Mouse (Mus musculus) limb, embryonic 14.5 days (tissue): Measurements from ENCODE around the gene Stard3. TPM values are rescaled to one million over a fixed set of nuclear protein-coding genes. Genes with fewer than 3 reads are reported as not detected.
A peak's percentile ranks its signal among the peaks of the same experiment; 100 is the strongest.

Source experiments
- ATAC-seq: fragments of 200-750 bp; cut with Nextera tagmentation; 2 replicates; pipeline ENCODE4 v1.8.0; 2017; ENCODE audit warnings: low read depth, moderate number of reproducible peaks, moderate TSS enrichment; ENCODE audit not compliant: low FRiP score
- DNase-seq: peaks from one replicate; pipeline ENCODE4 v3.0.0-alpha.2; 2015; ENCODE audit warnings: low spot score
- H3K27ac ChIP-seq: fragments of 300-500 bp; sonication (generic); replicated peaks from 2 replicates; pipeline ENCODE4 v1.5.1; 2014; ENCODE audit warnings: low read depth, mild to moderate bottlenecking, low read length, moderate library complexity, mixed read lengths
- H3K27me3 ChIP-seq: fragments of 300-500 bp; sonication (generic); 2 replicates; pipeline ENCODE4 v1.6.1; 2014; ENCODE audit warnings: low read length, mixed read lengths; ENCODE audit not compliant: control insufficient read depth, insufficient read depth
- H3K36me3 ChIP-seq: fragments of 300-500 bp; sonication (generic); 2 replicates; pipeline ENCODE4 v1.6.1; 2014; ENCODE audit warnings: mild to moderate bottlenecking, low read length, moderate library complexity, mixed read lengths; ENCODE audit not compliant: control insufficient read depth, insufficient read depth
- H3K4me1 ChIP-seq: fragments of 300-500 bp; sonication (generic); 2 replicates; pipeline ENCODE4 v1.6.1; 2014; ENCODE audit warnings: antibody characterized with exemption, low read length, mixed read lengths; ENCODE audit not compliant: control insufficient read depth, insufficient read depth
- H3K4me2 ChIP-seq: fragments of 300-500 bp; sonication (generic); replicated peaks from 2 replicates; pipeline ENCODE4 v1.6.1; 2014; ENCODE audit warnings: low read depth, mild to moderate bottlenecking, low read length, moderate library complexity; ENCODE audit not compliant: severe bottlenecking
- H3K4me3 ChIP-seq: fragments of 300-500 bp; sonication (generic); replicated peaks from 2 replicates; pipeline ENCODE4 v1.5.1; 2014; ENCODE audit warnings: low read length
- H3K9ac ChIP-seq: fragments of 300-500 bp; sonication (generic); 2 replicates; pipeline ENCODE4 v1.6.1; 2014; ENCODE audit warnings: mild to moderate bottlenecking, low read depth, low read length, moderate library complexity; ENCODE audit not compliant: severe bottlenecking
- H3K9me3 ChIP-seq: fragments of 300-500 bp; sonication (generic); 2 replicates; pipeline ENCODE4 v1.6.1; 2016; ENCODE audit warnings: low read length; ENCODE audit not compliant: control insufficient read depth
- POLR2A ChIP-seq: fragments of 200-500 bp; IDR thresholded peaks from 2 replicates; pipeline ENCODE4 v1.8.0; 2012; ENCODE audit warnings: inconsistent platforms, mild to moderate bottlenecking, moderate library complexity, borderline replicate concordance; ENCODE audit not compliant: insufficient read depth, insufficient read length; ENCODE audit errors: extremely low read depth
- WGBS: fragments of 180-500 bp; shearing (Covaris S2); extraction: QIAGEN DNeasy Blood & Tissue Kit; methylation state at CpG from one replicate; pipeline ENCODE4 v1.1.7; 2014; 5-methylcytosine and 5-hydroxymethylcytosine counted together
- polyA plus RNA-seq, 2 experiments: library from polyadenylated mRNA; depleted of rRNA in 1 of 2; stranded (reverse) in 1 of 2; unstranded in 1 of 2; fragments of >200 nt; fragmentation: Nextera tagmentation in 1 of 2; extraction: Ambion mirVana in 1 of 2; gene quantifications; 2 replicates each; pipeline versions ENCODE4 v1.2.1 to v1.2.3; 2012 to 2014

The Stard3 gene
- polyA plus RNA-seq, 2 experiments = 36.9 to 78.2 TPM

DNA sequence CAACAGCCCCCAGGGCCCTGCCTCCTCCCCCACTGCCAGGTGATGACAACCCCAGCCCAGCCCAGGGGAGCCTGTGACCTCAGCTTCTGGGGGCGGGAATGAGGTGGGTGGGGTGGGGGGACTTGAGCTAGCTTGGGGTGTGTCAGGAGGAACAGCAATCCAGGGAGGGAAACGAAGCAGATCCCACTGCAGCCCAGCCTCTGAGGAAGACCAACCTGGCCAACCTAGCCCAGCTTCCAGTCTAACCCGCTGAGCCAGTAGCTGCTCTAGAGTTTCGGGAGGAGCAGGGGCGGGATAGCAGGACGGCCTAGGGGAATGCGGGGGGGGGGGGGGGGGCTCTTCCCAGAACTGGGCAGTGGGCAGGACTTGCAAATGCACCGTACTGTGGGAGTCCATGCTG is 33.9 kb downstream of the Stard3 start:
- DNase-seq (no peak), ATAC-seq (no peak)
- Histone ChIP-seq H3K4me1 (peaks cover 10% of the 10 kb centered on the region), H3K4me2 (no peak overlapping the region), H3K27me3 (peaks cover 17% of the 10 kb centered on the region), H3K9ac (no peak overlapping the region), H3K36me3 (no peaks in the 10 kb centered on the region), H3K27ac (no peak overlapping the region), H3K4me3 (no peak overlapping the region), H3K9me3 (no peaks in the 10 kb centered on the region)
- WGBS = 13% methylated on average over 6 of the region's 8 CpGs
- no peak for TF ChIP-seq POLR2A

DNA sequence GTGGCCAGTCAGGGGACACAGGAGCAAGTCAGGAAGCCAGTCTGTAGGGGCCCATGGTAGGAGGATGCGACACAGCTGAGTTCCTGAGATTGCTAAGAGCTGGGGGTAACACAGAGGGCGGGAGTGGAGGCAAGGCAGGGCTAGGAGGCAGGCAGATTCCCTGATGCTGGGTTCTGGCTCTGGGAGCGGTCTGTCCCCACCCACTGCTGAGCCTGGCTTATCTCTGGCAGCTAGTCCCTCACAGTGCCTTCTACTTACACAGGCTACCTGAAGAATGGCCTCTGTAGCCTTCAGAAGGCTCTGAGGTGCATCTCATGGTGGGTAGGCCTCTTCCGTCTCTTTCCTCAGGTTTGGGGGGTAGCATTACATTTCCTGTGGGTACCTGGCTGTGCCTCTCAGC is 34.5 kb downstream of the Stard3 start:
- DNase-seq = no peak
- no peak for TF ChIP-seq POLR2A
- Histone ChIP-seq H3K27ac (no peak overlapping the region), H3K4me1 (peaks cover 10% of the 10 kb centered on the region), H3K4me2 (no peak overlapping the region; the same call in 1 of the 2 replicates), H3K27me3 (peaks cover 11% of the 10 kb centered on the region), H3K36me3 (no peaks in the 10 kb centered on the region), H3K9ac (0 out of 2 replicates have a peak overlapping the region, but pooled peaks have one; percentile 21), H3K9me3 (no peaks in the 10 kb centered on the region), H3K4me3 (no peak overlapping the region)
- ATAC-seq = no peak
- WGBS = 60% methylated on average over 4 of the region's 4 CpGs

DNA sequence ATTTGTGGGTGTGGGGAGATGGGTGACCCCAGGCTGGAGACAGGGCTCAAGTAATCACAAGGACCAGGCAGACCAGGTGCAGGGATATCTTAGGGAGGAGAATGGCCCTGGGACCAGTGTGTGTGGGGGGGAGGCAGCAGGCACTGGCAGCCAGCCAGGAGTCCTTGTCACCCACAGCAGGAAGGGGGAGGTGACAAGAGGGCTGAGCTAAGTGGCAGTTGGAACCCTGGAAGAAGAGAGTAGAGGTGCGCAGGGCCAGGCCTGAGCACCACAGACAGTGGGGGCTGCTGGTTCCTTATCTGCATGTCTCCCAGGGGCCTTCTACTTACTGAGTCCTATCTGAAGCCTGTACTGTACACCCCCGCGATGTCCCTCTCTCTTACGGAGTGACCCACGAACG is 35.1 kb downstream of the Stard3 start:
- Histone ChIP-seq H3K4me1 (peaks cover 10% of the 10 kb centered on the region), H3K4me2 (no peak overlapping the region), H3K27ac (no peak overlapping the region), H3K9me3 (no peaks in the 10 kb centered on the region), H3K4me3 (no peak overlapping the region), H3K27me3 (peaks cover 4% of the 10 kb centered on the region; the same call in 1 of the 2 replicates), H3K36me3 (no peaks in the 10 kb centered on the region), H3K9ac (0 out of 2 replicates have a peak overlapping the region, but pooled peaks have one; percentile 21)
- 81% methylated on average over 6 of the region's 6 CpGs for WGBS
- no peak for TF ChIP-seq POLR2A
- DNase-seq (peak; percentile 52), ATAC-seq (no peak)

DNA sequence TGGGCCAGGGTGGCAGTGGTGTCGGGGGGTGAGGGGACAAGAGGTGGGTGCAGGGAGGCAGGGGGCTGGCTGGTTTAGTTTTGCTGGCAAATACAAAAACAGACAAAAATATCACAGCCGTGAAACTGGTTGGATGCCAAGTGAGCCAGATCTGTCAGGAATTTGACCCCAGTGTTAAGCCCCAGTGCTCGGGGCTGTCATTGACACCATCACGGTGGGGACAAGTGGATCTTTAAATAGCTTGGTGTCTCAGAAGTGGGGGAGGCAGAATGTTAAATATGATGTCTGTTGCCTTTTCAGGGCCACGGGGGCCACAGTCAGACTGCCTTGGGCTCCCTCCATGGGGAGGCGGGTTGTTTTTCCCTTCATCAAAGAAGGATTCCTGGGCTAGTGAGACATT is 36.1 kb downstream of the Stard3 start:
- Histone ChIP-seq H3K4me2 (no peak overlapping the region), H3K4me3 (no peak overlapping the region), H3K36me3 (no peaks in the 10 kb centered on the region), H3K9ac (peak overlapping the region; percentile 28), H3K27me3 (no peaks in the 10 kb centered on the region; the same call in 1 of the 2 replicates), H3K4me1 (peaks cover 10% of the 10 kb centered on the region), H3K27ac (no peak overlapping the region), H3K9me3 (no peaks in the 10 kb centered on the region)
- DNase-seq = peak; percentile 43
- peak; percentile 13; the same call in 1 of the 2 replicates for ATAC-seq
- no peak for TF ChIP-seq POLR2A
- WGBS = 44% methylated on average over 6 of the region's 6 CpGs

DNA sequence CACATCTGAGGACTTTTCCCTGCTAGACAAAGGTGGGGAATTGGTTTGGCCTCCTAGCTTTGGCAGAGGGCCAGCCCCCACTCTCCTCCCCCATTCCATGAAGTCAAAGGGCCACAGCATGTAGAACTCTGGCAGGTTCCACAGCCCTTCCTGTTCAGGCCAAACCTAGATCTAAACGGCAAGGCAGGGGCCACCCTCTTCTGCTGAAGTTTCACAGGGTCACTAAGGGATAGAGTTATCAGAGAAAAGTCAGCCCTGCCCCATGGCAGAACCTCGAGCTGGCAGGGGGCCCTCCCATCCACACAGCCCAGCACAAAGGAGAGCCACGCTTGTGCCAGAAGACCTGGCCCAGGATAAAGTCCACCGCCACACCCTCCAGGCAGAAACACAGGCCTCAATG is 36.9 kb downstream of the Stard3 start:
- Histone ChIP-seq H3K4me1 (peaks cover 10% of the 10 kb centered on the region), H3K4me2 (no peak overlapping the region), H3K36me3 (no peaks in the 10 kb centered on the region), H3K9ac (no peak overlapping the region), H3K9me3 (no peaks in the 10 kb centered on the region), H3K27me3 (no peaks in the 10 kb centered on the region; the same call in 1 of the 2 replicates), H3K27ac (no peak overlapping the region), H3K4me3 (no peak overlapping the region)
- TF ChIP-seq POLR2A = no peak
- ATAC-seq (no peak), DNase-seq (no peak)
- WGBS = 57% methylated on average over 4 of the region's 4 CpGs

DNA sequence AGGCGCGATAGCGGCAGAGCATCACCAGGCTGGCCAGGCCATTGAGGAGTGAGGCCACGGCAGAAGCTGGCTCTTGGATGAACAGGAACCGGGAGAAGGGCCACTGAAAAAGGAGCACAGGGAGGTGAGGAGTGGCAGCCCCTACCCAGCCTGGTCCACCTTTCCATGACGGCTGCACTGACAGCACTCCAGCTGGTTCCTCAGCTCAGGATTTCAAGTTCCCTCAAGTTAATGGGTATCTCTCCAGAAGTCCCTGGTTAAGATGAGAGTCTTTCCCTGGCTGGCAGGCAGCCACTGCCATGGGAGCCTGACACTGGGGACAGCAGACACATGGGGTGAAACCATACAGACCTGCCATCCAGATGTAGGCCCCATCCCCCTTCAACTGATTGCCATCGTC is 39.8 kb downstream of the Stard3 start:
- ATAC-seq (no peak), DNase-seq (no peak)
- no peaks in the 10 kb centered on the region for H3K36me3 ChIP-seq
- H3K4me3 ChIP-seq = no peak overlapping the region
- H3K9ac ChIP-seq = no peak overlapping the region
- 90% methylated on average over 7 of the region's 7 CpGs for WGBS
- no peaks in the 10 kb centered on the region for H3K9me3 ChIP-seq
- peaks cover 14% of the 10 kb centered on the region for H3K4me1 ChIP-seq
- H3K27me3 ChIP-seq = no peaks in the 10 kb centered on the region
- no peak for TF ChIP-seq POLR2A
- H3K27ac ChIP-seq = no peak overlapping the region
- H3K4me2 ChIP-seq = no peak overlapping the region
